Mouse (Mus musculus): ENCODE measurements at regions not wholly inside any gene's neighbourhood (a gene's known extent, or its start where the extent isn't known, plus 50 kb on each side); places are given as distances from the start of the nearest gene placed in this dataset.
A peak's percentile ranks its signal among the peaks of the same experiment; 100 is the strongest.

- WGBS (ENCODE audit: insufficient replicate concordance) = 66% methylated on average over 4 of the region's 4 CpGs
- DNase-seq = peak; percentile 50
- no peak overlapping the region for H3K4me2 ChIP-seq (ENCODE audit: low read depth, low read length)
- H3K27me3 ChIP-seq (ENCODE audit: insufficient read depth, low read length) = no peaks in the 10 kb centered on the region
- H3K27ac ChIP-seq (ENCODE audit: low read depth) = no peak overlapping the region
- H3K4me1 ChIP-seq (ENCODE audit: insufficient read depth) = peaks cover 12% of the 10 kb centered on the region; the same call in 1 of the 2 replicates
- H3K9ac ChIP-seq (replicated peaks) = no peak overlapping the region
- H3K4me3 ChIP-seq (ENCODE audit: low read depth, low read length) = no peak overlapping the region
- peak; percentile 72 for ATAC-seq
- no peaks in the 10 kb centered on the region for H3K36me3 ChIP-seq (replicated peaks; ENCODE audit: insufficient read depth, low read length)
- no peak for TF ChIP-seq CTCF (IDR thresholded peaks at IDR 0.05; ENCODE audit: low read depth)
- TF ChIP-seq EP300 (IDR thresholded peaks at IDR 0.05; ENCODE audit: low read depth) = no peak
- no peaks in the 10 kb centered on the region for H3K9me3 ChIP-seq (ENCODE audit: low read length)
These were observed 124.7 kb downstream of the Sall1 start for GRCm38 (mm10) chr8:88919282-88919681.

GRCm38 (mm10) chr8:88916064-88916463, 127.9 kb downstream of the Sall1 start:
- Histone ChIP-seq H3K27ac (ENCODE audit: low read depth) (no peak overlapping the region), H3K4me2 (ENCODE audit: low read depth, low read length) (no peak overlapping the region), H3K27me3 (ENCODE audit: insufficient read depth, low read length) (no peaks in the 10 kb centered on the region), H3K4me3 (ENCODE audit: low read depth, low read length) (no peak overlapping the region), H3K4me1 (ENCODE audit: insufficient read depth) (0 out of 2 replicates have a peak, but pooled peaks cover 5% of the 10 kb centered on the region), H3K9ac (replicated peaks) (no peak overlapping the region), H3K36me3 (replicated peaks; ENCODE audit: insufficient read depth, low read length) (no peaks in the 10 kb centered on the region), H3K9me3 (ENCODE audit: low read length) (no peaks in the 10 kb centered on the region)
- 74% methylated on average over 4 of the region's 4 CpGs for WGBS (ENCODE audit: insufficient replicate concordance)
- DNase-seq (no peak), ATAC-seq (no peak)
- TF ChIP-seq EP300 (IDR thresholded peaks at IDR 0.05; ENCODE audit: low read depth) (no peak), CTCF (IDR thresholded peaks at IDR 0.05; ENCODE audit: low read depth) (no peak)

GRCm38 (mm10) chr8:88914657-88915056, 129.3 kb downstream of the Sall1 start:
- Histone ChIP-seq H3K27me3 (ENCODE audit: insufficient read depth, low read length) (no peaks in the 10 kb centered on the region), H3K9me3 (ENCODE audit: low read length) (no peaks in the 10 kb centered on the region), H3K36me3 (replicated peaks; ENCODE audit: insufficient read depth, low read length) (no peaks in the 10 kb centered on the region), H3K4me2 (ENCODE audit: low read depth, low read length) (no peak overlapping the region), H3K27ac (ENCODE audit: low read depth) (no peak overlapping the region), H3K4me3 (ENCODE audit: low read depth, low read length) (no peak overlapping the region), H3K4me1 (ENCODE audit: insufficient read depth) (0 out of 2 replicates have a peak, but pooled peaks cover 2% of the 10 kb centered on the region), H3K9ac (replicated peaks) (no peak overlapping the region)
- TF ChIP-seq EP300 (IDR thresholded peaks at IDR 0.05; ENCODE audit: low read depth) (no peak), CTCF (IDR thresholded peaks at IDR 0.05; ENCODE audit: low read depth) (no peak)
- DNase-seq (no peak), ATAC-seq (no peak)
- WGBS (ENCODE audit: insufficient replicate concordance) = 49% methylated on average over 6 of the region's 6 CpGs

- Histone ChIP-seq H3K4me1 (ENCODE audit: insufficient read depth) (0 out of 2 replicates have a peak, but pooled peaks cover under 1% of the 10 kb centered on the region), H3K36me3 (replicated peaks; ENCODE audit: insufficient read depth, low read length) (no peaks in the 10 kb centered on the region), H3K27me3 (ENCODE audit: insufficient read depth, low read length) (no peaks in the 10 kb centered on the region), H3K27ac (ENCODE audit: low read depth) (no peak overlapping the region), H3K9me3 (ENCODE audit: low read length) (no peaks in the 10 kb centered on the region), H3K9ac (replicated peaks) (no peak overlapping the region), H3K4me2 (ENCODE audit: low read depth, low read length) (no peak overlapping the region), H3K4me3 (ENCODE audit: low read depth, low read length) (no peak overlapping the region)
- no peak for TF ChIP-seq CTCF (IDR thresholded peaks at IDR 0.05; ENCODE audit: low read depth)
- 58% methylated on average over 6 of the region's 6 CpGs for WGBS (ENCODE audit: insufficient replicate concordance)
- ATAC-seq (no peak), DNase-seq (no peak)
These were observed 129.8 kb downstream of the Sall1 start for GRCm38 (mm10) chr8:88914190-88914589.

- ATAC-seq (no peak), DNase-seq (no peak)
These were observed 137.7 kb downstream of the Sall1 start for GRCm38 (mm10) chr8:88906244-88906643.

GRCm38 (mm10) chr8:88903094-88903493, 140.9 kb downstream of the Sall1 start:
- no peak overlapping the region for H3K4me3 ChIP-seq (ENCODE audit: low read depth, low read length)
- H3K9me3 ChIP-seq (ENCODE audit: low read length) = no peaks in the 10 kb centered on the region
- H3K27ac ChIP-seq (ENCODE audit: low read depth) = no peak overlapping the region
- no peaks in the 10 kb centered on the region for H3K4me1 ChIP-seq (ENCODE audit: insufficient read depth)
- no peak overlapping the region for H3K4me2 ChIP-seq (ENCODE audit: low read depth, low read length)
- H3K27me3 ChIP-seq (ENCODE audit: insufficient read depth, low read length) = no peaks in the 10 kb centered on the region
- 53% methylated on average over 12 of the region's 12 CpGs for WGBS (ENCODE audit: insufficient replicate concordance)
- no peak for DNase-seq
- TF ChIP-seq EP300 (IDR thresholded peaks at IDR 0.05; ENCODE audit: low read depth) = no peak
- no peak for TF ChIP-seq CTCF (IDR thresholded peaks at IDR 0.05; ENCODE audit: low read depth)
- H3K36me3 ChIP-seq (replicated peaks; ENCODE audit: insufficient read depth, low read length) = no peaks in the 10 kb centered on the region
- ATAC-seq = no peak
- H3K9ac ChIP-seq (replicated peaks) = no peak overlapping the region

More at GRCm38 (mm10) chr8:88906244-88906643, 137.7 kb downstream of the Sall1 start:
- no peak overlapping the region for H3K27ac ChIP-seq (ENCODE audit: low read depth)
- no peak overlapping the region for H3K4me2 ChIP-seq (ENCODE audit: low read depth, low read length)
- H3K9me3 ChIP-seq (ENCODE audit: low read length) = no peaks in the 10 kb centered on the region
- 64% methylated on average over 6 of the region's 6 CpGs for WGBS (ENCODE audit: insufficient replicate concordance)
- no peaks in the 10 kb centered on the region for H3K4me1 ChIP-seq (ENCODE audit: insufficient read depth)
- no peaks in the 10 kb centered on the region for H3K27me3 ChIP-seq (ENCODE audit: insufficient read depth, low read length)
- H3K4me3 ChIP-seq (ENCODE audit: low read depth, low read length) = no peak overlapping the region
- no peaks in the 10 kb centered on the region for H3K36me3 ChIP-seq (replicated peaks; ENCODE audit: insufficient read depth, low read length)
- peak; percentile 35 for TF ChIP-seq CTCF (IDR thresholded peaks at IDR 0.05; ENCODE audit: low read depth)
- TF ChIP-seq EP300 (IDR thresholded peaks at IDR 0.05; ENCODE audit: low read depth) = no peak
- H3K9ac ChIP-seq (replicated peaks) = no peak overlapping the region

Measured in liver, postnatal 0 days (tissue).